Mouse (Mus musculus) hindbrain, embryonic 13.5 days (tissue): ENCODE data around the gene Csmd2. TPM values are rescaled to one million over a fixed set of nuclear protein-coding genes. Genes with fewer than 3 reads are reported as not detected.

Experiments used
- ATAC-seq: fragments of 200-750 bp; cut with Nextera tagmentation; 2 replicates; pipeline ENCODE4 v1.8.0; 2017; ENCODE audit warnings: moderate TSS enrichment; ENCODE audit not compliant: low FRiP score
- H3K27ac ChIP-seq: fragments of 300-500 bp; sonication (generic); 2 replicates; pipeline ENCODE4 v1.5.1; 2015; ENCODE audit warnings: inconsistent platforms, mild to moderate bottlenecking, moderate library complexity
- H3K27me3 ChIP-seq: fragments of 300-500 bp; sonication (generic); 2 replicates; pipeline ENCODE4 v1.6.1; 2015; ENCODE audit warnings: mild to moderate bottlenecking, inconsistent platforms
- H3K36me3 ChIP-seq: fragments of 300-500 bp; sonication (generic); 2 replicates; pipeline ENCODE4 v1.6.1; 2015; ENCODE audit warnings: mild to moderate bottlenecking, inconsistent platforms
- H3K4me1 ChIP-seq: fragments of 300-500 bp; sonication (generic); replicated peaks from 2 replicates; pipeline ENCODE4 v1.6.1; 2015; ENCODE audit warnings: inconsistent platforms
- H3K4me2 ChIP-seq: fragments of 300-500 bp; sonication (generic); 2 replicates; pipeline ENCODE4 v1.6.1; 2015; ENCODE audit warnings: inconsistent platforms, mild to moderate bottlenecking, moderate library complexity
- H3K4me3 ChIP-seq: fragments of 300-500 bp; sonication (generic); 2 replicates; pipeline ENCODE4 v1.5.1; 2015; ENCODE audit warnings: mild to moderate bottlenecking, inconsistent platforms
- H3K9ac ChIP-seq: fragments of 300-500 bp; sonication (generic); 2 replicates; pipeline ENCODE4 v1.6.1; 2015; ENCODE audit warnings: mild to moderate bottlenecking, inconsistent platforms
- H3K9me3 ChIP-seq: fragments of 300-500 bp; sonication (generic); 2 replicates; pipeline ENCODE4 v1.6.1; 2016; ENCODE audit warnings: inconsistent platforms
- WGBS: fragments of 180-500 bp; shearing (Covaris S2); methylation state at CpG from one replicate; pipeline ENCODE4 v1.1.7; 2015; 5-methylcytosine and 5-hydroxymethylcytosine counted together
- polyA plus RNA-seq: library from polyadenylated mRNA; unstranded; fragments of >200 nt; fragmentation: Nextera tagmentation; extraction: Ambion mirVana; gene quantifications from 2 replicates; pipeline ENCODE4 v1.2.1, GENCODE M21; 2015

Gene Csmd2
- polyA plus RNA-seq, 1 experiment from 2014 or later, result 8.6 TPM

DNA sequence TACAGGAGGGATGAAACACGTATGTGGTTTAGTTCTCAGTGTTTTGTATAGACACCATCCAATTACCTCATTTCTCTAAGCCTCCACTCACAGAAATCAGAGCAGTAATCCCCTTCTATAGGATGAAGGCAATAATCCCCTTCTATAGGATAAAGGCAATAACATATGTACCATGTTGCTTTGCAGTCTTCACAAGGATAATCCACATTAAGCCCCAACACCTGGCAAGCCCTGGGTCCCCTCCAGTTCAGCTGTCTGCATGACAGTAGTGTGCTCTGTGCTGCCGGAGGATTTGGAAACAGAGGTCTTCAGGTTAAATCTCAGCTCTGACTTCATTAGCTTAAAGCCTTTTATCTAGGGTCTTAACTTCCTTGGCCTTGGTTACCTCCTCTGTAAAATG is 391.3 kb downstream of the Csmd2 start:
- 88% methylated on average over 2 of the region's 2 CpGs for WGBS
- peaks cover 12% of the 10 kb centered on the region for H3K36me3 ChIP-seq
- H3K27me3 ChIP-seq, result no peaks in the 10 kb centered on the region
- H3K9me3 ChIP-seq, result no peaks in the 10 kb centered on the region
- no peak overlapping the region for H3K4me2 ChIP-seq
- no peak overlapping the region for H3K27ac ChIP-seq
- H3K4me1 ChIP-seq, result no peaks in the 10 kb centered on the region
- H3K9ac ChIP-seq, result no peak overlapping the region
- no peak overlapping the region for H3K4me3 ChIP-seq
- no peak for ATAC-seq

DNA sequence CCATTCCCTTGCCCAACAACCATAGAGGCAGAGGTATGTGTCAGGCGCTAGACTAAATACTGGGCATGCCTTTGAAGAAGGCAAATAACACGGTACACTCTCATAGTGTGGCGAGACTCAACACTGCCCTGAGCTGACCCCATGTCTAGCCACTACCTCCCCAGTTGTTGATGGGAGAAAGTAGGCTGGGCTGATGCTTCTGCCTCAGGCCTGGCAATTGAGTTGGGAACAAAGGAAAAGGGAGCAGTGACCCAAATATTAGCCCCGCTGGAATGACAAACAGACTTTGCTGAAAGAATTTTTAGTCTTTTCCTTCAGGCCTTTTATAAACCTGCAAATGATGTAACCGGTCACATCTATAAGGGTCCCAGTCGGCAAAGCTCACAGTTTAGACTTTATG is 393.7 kb downstream of the Csmd2 start:
- WGBS, result 72% methylated on average over 6 of the region's 6 CpGs
- ATAC-seq, result no peak
- peaks cover 16% of the 10 kb centered on the region for H3K36me3 ChIP-seq
- H3K4me2 ChIP-seq, result no peak overlapping the region
- no peak overlapping the region for H3K4me3 ChIP-seq
- H3K9ac ChIP-seq, result no peak overlapping the region
- no peaks in the 10 kb centered on the region for H3K27me3 ChIP-seq
- H3K27ac ChIP-seq, result no peak overlapping the region
- H3K4me1 ChIP-seq, result no peaks in the 10 kb centered on the region
- H3K9me3 ChIP-seq, result no peaks in the 10 kb centered on the region

DNA sequence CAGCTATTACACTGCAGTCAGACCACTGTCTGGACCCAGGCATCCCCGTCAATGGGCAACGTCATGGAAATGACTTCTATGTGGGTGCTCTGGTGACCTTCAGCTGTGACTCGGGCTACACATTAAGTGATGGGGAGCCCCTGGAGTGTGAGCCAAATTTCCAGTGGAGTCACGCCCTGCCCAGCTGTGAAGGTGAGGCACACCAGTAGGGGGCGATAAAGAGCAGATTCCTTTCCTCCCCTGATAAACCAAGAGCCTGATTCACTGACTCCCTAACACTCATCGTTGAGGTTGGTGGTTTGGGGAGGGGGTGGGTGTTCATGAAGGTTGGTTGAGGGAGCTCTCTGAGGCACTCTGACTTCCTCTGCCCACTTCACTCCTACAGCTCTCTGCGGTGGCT is 396.1 kb downstream of the Csmd2 start:
- Histone ChIP-seq H3K27me3 (no peaks in the 10 kb centered on the region), H3K4me1 (no peaks in the 10 kb centered on the region), H3K9me3 (no peaks in the 10 kb centered on the region), H3K4me2 (no peak overlapping the region), H3K36me3 (peaks cover 27% of the 10 kb centered on the region), H3K9ac (no peak overlapping the region), H3K27ac (no peak overlapping the region), H3K4me3 (no peak overlapping the region)
- no peak for ATAC-seq
- 89% methylated on average over 7 of the region's 7 CpGs for WGBS

DNA sequence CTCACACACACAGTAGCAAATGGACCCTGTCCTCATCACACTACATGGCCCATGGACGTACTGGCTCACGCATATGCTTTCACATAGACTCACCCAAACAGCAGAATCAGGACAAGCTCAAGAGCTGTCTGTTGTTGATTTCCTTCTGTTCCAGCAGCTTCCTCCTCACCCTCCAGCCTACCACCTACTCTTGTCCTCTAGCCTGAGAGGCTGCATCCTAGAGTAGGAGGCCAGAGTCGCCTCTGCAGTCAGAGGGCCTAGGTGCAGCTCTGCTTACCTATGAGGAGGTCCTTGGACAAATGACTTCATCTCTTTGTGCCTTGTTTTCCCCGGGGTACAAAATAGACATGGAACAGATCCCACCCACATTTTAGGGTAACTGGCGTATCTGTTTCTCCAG is 403.8 kb downstream of the Csmd2 start:
- Histone ChIP-seq H3K4me1 (peaks cover 16% of the 10 kb centered on the region), H3K4me2 (no peak overlapping the region), H3K9me3 (no peaks in the 10 kb centered on the region), H3K27ac (no peak overlapping the region), H3K27me3 (0 out of 2 replicates have a peak, but pooled peaks cover 3% of the 10 kb centered on the region), H3K4me3 (no peak overlapping the region), H3K36me3 (peaks cover 38% of the 10 kb centered on the region), H3K9ac (no peak overlapping the region)
- no peak for ATAC-seq
- 93% methylated on average over 5 of the region's 5 CpGs for WGBS

DNA sequence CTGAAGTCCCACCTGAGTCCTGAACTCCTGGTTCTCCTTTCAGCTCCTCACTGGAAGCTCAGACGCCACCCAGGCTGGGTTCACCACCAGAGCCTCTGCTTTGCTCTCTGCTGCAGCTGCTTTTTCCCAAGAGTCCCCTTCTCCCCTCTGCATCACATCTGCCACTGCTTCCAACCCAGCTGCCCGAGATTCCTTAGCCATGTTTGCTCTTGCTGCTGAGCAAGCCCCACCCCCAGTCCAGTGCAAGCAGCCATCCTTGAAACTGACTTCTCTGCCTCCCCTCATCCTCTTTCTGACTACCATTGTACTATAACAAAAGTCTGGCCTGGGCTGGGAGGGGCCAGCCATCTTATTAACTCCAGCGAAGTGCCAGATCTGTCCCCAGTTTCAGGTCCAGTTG is 404.6 kb downstream of the Csmd2 start:
- Histone ChIP-seq H3K9me3 (no peaks in the 10 kb centered on the region), H3K36me3 (peaks cover 35% of the 10 kb centered on the region), H3K4me2 (no peak overlapping the region), H3K9ac (no peak overlapping the region), H3K4me3 (no peak overlapping the region), H3K27me3 (0 out of 2 replicates have a peak, but pooled peaks cover 3% of the 10 kb centered on the region), H3K27ac (no peak overlapping the region), H3K4me1 (peaks cover 24% of the 10 kb centered on the region)
- 22% methylated on average over 3 of the region's 3 CpGs for WGBS
- no peak for ATAC-seq

DNA sequence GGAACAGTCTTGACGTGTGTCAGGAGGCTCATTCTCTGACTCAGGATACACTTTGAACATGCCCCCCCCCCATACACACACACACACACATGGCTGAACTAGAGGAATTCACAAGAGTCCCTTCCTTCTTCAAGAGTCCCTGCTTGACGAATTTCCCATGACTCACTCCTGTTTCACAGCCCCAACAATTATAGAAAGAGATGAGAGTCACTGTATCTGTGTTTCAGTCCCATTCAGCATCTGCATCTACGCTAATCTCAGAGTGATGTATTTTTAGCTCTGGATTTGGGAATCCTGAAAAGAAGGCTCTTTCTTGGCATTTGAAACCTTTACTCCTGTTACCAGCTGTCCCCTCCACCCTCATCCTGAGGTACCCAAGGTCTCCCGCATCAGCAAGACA is 406.2 kb downstream of the Csmd2 start:
- H3K9me3 ChIP-seq, result no peaks in the 10 kb centered on the region
- no peak overlapping the region for H3K4me3 ChIP-seq
- H3K9ac ChIP-seq, result no peak overlapping the region
- ATAC-seq, result no peak
- H3K27ac ChIP-seq, result no peak overlapping the region
- peaks cover 27% of the 10 kb centered on the region; the same call in 1 of the 2 replicates for H3K36me3 ChIP-seq
- H3K27me3 ChIP-seq, result 0 out of 2 replicates have a peak, but pooled peaks cover 3% of the 10 kb centered on the region
- peaks cover 39% of the 10 kb centered on the region for H3K4me1 ChIP-seq
- 93% methylated on average over 4 of the region's 4 CpGs for WGBS
- no peak overlapping the region for H3K4me2 ChIP-seq

DNA sequence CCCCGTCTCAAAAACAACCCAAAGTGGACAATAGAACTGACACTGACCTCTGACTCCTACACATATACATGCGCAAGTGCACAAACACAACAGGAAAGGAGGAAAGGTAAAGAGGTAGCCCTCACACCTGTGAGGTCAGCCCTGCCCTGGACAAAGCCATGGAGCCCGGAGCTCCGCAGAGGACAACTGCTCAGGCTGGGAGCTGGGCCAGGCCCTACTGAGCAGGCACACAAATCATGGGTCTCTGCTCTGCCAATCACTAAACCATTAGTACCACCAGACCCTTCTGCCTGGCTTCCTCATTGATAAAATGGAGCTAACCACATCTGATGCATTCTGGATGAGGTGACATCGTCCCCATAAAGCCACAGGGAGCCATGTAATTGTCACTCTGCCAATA is 409.0 kb downstream of the Csmd2 start:
- Histone ChIP-seq H3K27me3 (no peaks in the 10 kb centered on the region), H3K9ac (no peak overlapping the region), H3K4me1 (peaks cover 52% of the 10 kb centered on the region), H3K27ac (peak overlapping the region; percentile 36; the same call in 1 of the 2 replicates), H3K4me2 (no peak overlapping the region), H3K4me3 (no peak overlapping the region), H3K9me3 (no peaks in the 10 kb centered on the region), H3K36me3 (peaks cover 22% of the 10 kb centered on the region)
- WGBS, result 73% methylated on average over 5 of the region's 5 CpGs
- 0 out of 2 replicates have a peak, but pooled peaks have one; percentile 34 for ATAC-seq

DNA sequence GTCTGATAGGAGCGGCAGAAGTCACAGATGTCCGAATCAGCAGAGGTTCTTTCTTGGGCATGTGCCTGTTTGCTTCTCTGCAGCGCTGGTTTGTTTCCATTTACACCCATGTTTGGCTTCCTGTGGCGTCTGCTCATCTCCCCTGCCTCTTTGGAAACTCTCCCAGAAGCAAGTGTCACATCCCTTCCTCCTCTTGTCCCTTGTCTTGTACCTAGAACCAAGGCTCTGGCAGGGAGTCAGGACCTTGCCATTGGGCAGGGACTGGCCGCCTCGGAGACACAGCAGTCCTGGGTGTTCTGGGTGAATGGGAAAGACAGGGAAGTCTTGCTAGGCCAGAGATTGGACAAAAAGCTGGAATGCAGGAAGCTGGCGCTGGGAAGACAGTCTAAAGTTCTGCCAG is 410.1 kb downstream of the Csmd2 start:
- Histone ChIP-seq H3K36me3 (peaks cover 26% of the 10 kb centered on the region), H3K4me3 (no peak overlapping the region), H3K9ac (no peak overlapping the region), H3K4me2 (no peak overlapping the region), H3K27ac (peak overlapping the region; percentile 36), H3K4me1 (peaks cover 44% of the 10 kb centered on the region), H3K27me3 (no peaks in the 10 kb centered on the region), H3K9me3 (no peaks in the 10 kb centered on the region)
- ATAC-seq, result no peak
- 78% methylated on average over 7 of the region's 7 CpGs for WGBS

DNA sequence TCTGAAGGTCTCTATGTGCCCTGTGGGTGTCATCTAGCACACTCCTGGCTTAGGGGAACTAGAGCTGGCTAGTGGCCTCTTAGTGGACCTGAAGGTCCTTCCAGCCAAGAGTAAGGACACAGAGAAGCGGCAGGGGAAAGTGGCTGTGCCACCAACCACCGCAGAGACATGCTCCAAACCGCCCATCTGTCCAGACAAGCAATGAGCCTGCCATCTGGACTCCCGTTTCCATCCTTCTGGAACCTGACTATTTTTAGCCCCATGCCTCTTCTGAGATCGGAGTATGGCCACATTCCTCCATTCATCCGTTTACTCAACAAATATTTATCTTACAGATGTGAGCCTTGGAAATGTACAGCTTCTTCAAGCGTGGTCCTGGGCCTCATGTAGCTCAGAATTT is 411.3 kb downstream of the Csmd2 start:
- H3K4me1 ChIP-seq, result peaks cover 42% of the 10 kb centered on the region
- H3K36me3 ChIP-seq, result peaks cover 24% of the 10 kb centered on the region
- no peak overlapping the region for H3K4me2 ChIP-seq
- H3K9ac ChIP-seq, result no peak overlapping the region
- H3K9me3 ChIP-seq, result no peaks in the 10 kb centered on the region
- H3K4me3 ChIP-seq, result no peak overlapping the region
- 0 out of 2 replicates have a peak overlapping the region, but pooled peaks have one; percentile 8 for H3K27ac ChIP-seq
- no peak for ATAC-seq
- no peaks in the 10 kb centered on the region for H3K27me3 ChIP-seq
- 68% methylated on average over 7 of the region's 7 CpGs for WGBS

DNA sequence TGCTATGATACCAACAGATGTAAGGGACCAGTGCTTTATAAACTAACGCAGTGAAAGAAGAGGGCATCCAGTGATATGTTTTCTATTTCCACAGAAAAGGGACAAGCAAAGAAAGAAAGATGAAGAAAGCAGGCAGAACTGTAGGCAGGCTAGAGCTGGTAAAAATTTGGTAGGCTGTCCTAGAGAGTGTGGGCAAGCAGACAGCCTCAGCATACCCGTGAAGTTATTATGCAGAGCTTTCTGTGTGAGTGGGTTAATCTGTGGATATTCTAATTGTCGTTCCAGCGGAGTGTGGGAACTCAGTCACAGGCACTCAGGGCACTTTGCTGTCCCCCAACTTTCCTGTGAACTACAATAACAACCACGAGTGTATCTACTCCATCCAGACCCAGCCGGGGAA is 412.4 kb downstream of the Csmd2 start:
- Histone ChIP-seq H3K36me3 (peaks cover 15% of the 10 kb centered on the region), H3K27ac (no peak overlapping the region), H3K4me1 (peaks cover 42% of the 10 kb centered on the region), H3K4me2 (no peak overlapping the region), H3K27me3 (no peaks in the 10 kb centered on the region), H3K9me3 (no peaks in the 10 kb centered on the region), H3K9ac (no peak overlapping the region), H3K4me3 (no peak overlapping the region)
- 79% methylated on average over 6 of the region's 6 CpGs for WGBS
- ATAC-seq, result no peak

DNA sequence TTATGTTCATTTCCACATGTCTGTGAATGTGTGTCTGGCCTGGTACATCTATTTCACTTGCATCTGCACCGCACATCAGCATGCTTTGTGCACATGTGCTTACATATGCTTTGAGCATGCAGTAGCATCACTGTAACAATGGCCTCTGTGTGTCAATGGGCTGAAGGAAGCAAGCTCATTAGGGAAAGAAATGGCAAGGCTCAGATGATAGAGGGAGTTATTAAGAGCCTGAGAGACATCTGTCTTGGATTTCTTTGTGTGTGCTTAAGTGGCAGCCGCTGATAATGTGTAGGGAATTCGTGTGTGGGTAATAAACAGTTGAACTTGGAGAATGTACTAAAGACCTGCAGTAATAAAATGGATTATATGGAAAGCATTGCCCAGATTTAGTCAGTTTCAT is 413.9 kb downstream of the Csmd2 start:
- no peak for ATAC-seq
- H3K9me3 ChIP-seq, result peaks cover 2% of the 10 kb centered on the region; the same call in 1 of the 2 replicates
- H3K27ac ChIP-seq, result peak overlapping the region; percentile 66
- no peaks in the 10 kb centered on the region for H3K27me3 ChIP-seq
- H3K36me3 ChIP-seq, result peaks cover 13% of the 10 kb centered on the region
- H3K4me3 ChIP-seq, result no peak overlapping the region
- peaks cover 38% of the 10 kb centered on the region for H3K4me1 ChIP-seq
- no peak overlapping the region for H3K9ac ChIP-seq
- 61% methylated on average over 3 of the region's 3 CpGs for WGBS
- no peak overlapping the region for H3K4me2 ChIP-seq

DNA sequence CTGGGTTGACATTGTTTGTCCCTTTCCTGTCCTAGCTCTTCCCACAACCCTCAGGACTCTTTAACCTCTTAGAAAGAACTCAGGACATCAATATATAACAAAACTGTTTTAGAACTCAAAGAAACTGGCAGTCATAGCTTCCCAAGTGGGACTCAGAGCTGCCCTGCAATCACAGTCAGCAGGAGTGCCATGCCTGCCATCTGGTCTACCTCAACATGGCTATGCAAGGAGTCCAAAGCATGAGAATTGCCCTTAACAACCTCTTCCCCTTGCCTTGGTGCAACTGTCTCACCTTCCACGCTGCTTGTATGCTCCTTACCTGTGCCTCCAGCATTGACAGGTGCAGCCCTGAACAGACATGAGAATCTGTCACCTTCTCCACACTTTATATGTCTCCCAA is 415.0 kb downstream of the Csmd2 start:
- ATAC-seq, result no peak
- Histone ChIP-seq H3K4me3 (no peak overlapping the region), H3K36me3 (peaks cover 13% of the 10 kb centered on the region), H3K9me3 (peaks cover 2% of the 10 kb centered on the region; the same call in 1 of the 2 replicates), H3K27me3 (no peaks in the 10 kb centered on the region), H3K4me1 (peaks cover 33% of the 10 kb centered on the region), H3K4me2 (no peak overlapping the region), H3K27ac (no peak overlapping the region), H3K9ac (no peak overlapping the region)
- 80% methylated on average over 1 of the region's 1 CpGs for WGBS

DNA sequence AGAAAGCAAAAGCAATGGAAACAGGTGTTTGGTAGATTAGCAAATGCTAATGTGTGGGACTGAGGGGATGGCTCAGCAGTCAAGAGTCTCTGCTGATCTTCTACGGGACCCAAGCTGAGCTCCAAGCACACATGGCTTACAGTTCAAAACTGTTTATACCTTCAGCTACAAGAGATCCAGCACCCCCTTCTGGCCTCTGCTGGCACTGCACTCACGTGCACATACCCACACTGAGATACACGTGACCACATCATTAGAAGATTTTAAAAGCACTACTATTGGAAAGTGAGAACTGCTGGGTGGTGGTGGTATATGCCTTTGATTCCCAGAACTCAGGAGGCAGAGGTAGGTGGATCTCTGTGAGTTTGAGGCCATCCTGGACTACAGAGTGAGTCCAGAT is 417.9 kb downstream of the Csmd2 start:
- peaks cover 16% of the 10 kb centered on the region for H3K4me1 ChIP-seq
- 88% methylated on average over 3 of the region's 3 CpGs for WGBS
- peaks cover 2% of the 10 kb centered on the region; the same call in 1 of the 2 replicates for H3K9me3 ChIP-seq
- ATAC-seq, result no peak
- no peaks in the 10 kb centered on the region for H3K27me3 ChIP-seq
- H3K4me2 ChIP-seq, result no peak overlapping the region
- H3K27ac ChIP-seq, result no peak overlapping the region
- H3K36me3 ChIP-seq, result peaks cover 11% of the 10 kb centered on the region
- H3K4me3 ChIP-seq, result no peak overlapping the region
- no peak overlapping the region for H3K9ac ChIP-seq
